Mouse (Mus musculus) brown adipose tissue, adult 24 weeks (tissue): ENCODE measurements around the gene C530008M17Rik. TPM values are rescaled to one million over a fixed set of nuclear protein-coding genes. Genes with fewer than 3 reads are reported as not detected.

Source experiments
- H3K27ac ChIP-seq: fragments of 200-500 bp; replicated peaks from 2 replicates; pipeline ENCODE4 v1.5.1; 2012; ENCODE audit warnings: low read depth, mild to moderate bottlenecking, low read length
- H3K4me1 ChIP-seq: fragments of 200-500 bp; 2 replicates; pipeline ENCODE4 v1.6.1; 2012; ENCODE audit warnings: low read length, mixed read lengths; ENCODE audit not compliant: control insufficient read depth, insufficient read depth, insufficient read length
- H3K4me3 ChIP-seq: fragments of 200-500 bp; 2 replicates; pipeline ENCODE4 v1.5.1; 2012; ENCODE audit warnings: low read depth, mild to moderate bottlenecking, low read length, moderate library complexity; ENCODE audit not compliant: insufficient read depth
- polyA plus RNA-seq: library from polyadenylated mRNA; stranded (reverse); fragments of >200 nt; gene quantifications from 2 replicates; pipeline ENCODE4 v1.2.4, GENCODE M21; 2012; ENCODE audit not compliant: missing spikeins, insufficient read depth, insufficient read length

The C530008M17Rik gene
- polyA plus RNA-seq, 1 experiment = not detected

DNA sequence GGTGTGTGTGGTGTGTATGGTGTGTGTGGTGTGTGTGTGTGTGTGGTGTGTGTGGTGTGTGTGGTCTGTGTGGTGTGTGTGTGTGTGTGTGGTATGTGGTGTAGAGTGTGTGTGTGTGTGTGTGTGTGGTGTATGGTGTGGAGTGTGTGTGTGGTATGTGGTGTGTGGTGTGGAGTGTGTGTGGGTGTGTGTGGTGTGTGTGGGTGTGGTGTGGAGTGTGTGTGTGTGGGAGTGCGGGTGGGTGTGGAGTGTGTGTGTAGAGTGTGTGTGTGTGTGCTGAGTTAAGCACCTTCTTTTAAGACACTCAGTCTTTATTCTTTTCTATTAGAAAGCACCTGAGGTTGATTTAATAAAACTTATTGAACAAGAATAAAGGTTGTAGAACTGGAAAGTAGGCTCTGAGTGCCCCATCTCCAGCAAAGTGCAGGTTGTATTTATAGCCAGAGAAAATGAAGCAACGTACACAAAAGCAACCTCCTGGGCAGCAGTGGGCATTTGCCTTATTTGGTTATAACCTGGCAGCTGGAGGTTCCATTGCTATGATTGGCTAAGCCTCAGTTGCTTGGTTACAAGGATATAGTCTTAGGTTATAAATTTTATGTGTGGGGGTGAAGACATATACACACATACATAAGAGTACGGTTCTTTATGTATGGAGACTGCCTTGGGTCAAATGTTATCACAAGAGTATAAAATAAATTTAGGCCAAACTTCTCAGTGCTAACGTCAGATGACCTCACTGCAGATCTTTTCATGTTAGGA lies 25.8 kb downstream of the C530008M17Rik start:
- Histone ChIP-seq H3K27ac (no peak overlapping the region), H3K4me3 (no peak overlapping the region), H3K4me1 (no peaks in the 10 kb centered on the region)

DNA sequence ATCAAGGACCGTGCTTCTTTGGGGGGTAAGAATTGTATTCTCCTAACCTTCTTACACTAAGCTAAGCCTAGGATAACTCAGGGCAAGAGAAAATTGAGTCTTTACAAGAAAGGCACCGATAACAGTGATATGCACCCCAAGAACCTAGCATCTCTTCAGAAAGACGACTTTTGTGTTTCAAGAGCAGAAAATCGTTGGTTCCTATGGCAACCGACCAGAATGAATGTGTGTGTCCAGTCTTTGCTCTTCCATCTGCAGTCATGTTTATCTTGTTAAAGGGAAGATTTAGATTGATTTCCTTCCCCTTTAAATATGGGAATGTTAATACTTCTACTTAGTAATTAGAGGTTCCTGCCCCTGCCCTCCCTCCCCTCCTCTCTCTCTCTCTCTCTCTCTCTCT lies 27.1 kb downstream of the C530008M17Rik start:
- Histone ChIP-seq H3K4me3 (no peak overlapping the region), H3K27ac (no peak overlapping the region), H3K4me1 (no peaks in the 10 kb centered on the region)

DNA sequence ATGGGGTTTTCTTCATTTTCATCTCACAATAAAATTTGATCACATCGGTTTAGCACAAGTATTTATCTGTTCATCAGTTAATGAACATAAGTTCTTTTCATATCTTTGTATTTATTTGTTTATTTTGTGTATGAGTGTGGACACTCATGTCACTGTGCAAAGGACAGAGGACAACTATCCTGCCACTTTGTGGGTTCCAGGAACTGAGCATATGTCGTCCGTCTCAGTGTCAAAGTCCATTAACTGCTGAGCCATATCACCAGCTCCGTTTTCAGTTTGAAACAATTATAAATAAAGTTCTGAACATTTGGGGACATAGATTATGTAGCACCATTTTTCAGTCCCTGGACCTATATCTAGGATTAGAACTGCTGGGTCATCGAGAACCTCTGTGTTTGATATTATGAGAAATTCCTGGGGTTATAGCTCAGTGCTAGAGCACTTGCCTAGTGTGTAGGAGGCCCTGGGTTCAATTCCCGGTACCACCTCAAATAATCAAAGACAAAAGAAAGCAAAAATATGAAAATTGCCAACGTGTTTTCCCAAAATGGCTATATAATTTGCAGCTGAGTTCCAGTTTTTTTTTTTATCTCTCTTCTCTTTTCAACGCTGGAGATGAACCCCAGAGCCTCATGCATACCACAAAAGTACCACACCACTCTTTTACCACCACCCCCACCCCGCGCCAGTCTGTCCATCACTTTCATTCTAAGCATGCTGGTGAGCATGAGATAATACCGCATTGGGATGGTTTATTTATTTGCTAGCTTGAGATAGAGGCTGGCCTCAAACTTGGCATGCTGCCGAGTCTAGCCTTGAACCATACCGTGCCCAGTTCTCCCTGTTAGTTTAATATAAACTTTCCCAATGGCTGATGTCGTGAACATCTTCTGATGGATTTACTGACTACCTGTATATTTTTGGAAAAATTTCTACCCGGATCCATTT lies 28.6 kb downstream of the C530008M17Rik start:
- Histone ChIP-seq H3K4me3 (no peak overlapping the region), H3K4me1 (no peaks in the 10 kb centered on the region), H3K27ac (no peak overlapping the region)

DNA sequence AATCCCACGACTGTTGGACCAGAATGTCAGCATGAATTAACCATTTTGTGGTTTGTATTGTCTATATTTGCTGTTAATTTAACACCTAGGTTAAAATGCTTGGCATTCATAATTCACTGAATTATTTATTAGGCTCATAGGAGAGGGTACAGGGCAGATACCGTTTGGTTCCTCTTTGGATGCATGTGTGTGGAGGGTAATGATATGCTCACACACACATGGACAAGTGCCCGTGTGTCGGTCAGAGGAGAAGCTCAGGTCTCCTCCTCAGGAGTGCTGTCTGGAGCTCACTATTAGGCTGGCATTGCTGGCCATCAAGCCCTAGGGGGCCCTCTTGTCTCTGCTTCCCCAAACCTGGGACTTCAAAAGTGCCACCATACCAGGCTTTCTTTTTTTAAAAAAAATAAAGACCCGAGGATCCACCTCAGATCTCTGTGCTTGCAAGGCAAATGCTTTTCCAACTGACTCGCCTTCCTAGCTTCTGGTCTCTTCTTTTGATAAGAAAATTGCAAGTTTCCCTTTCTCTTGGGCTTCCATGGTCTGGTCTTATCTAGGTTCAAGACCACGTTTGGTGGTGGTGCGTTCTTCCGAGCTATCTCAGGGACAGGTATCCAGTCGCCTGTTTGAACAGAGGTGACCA lies 31.8 kb downstream of the C530008M17Rik start:
- H3K27ac ChIP-seq = no peak overlapping the region
- H3K4me1 ChIP-seq = no peaks in the 10 kb centered on the region
- H3K4me3 ChIP-seq = no peak overlapping the region

DNA sequence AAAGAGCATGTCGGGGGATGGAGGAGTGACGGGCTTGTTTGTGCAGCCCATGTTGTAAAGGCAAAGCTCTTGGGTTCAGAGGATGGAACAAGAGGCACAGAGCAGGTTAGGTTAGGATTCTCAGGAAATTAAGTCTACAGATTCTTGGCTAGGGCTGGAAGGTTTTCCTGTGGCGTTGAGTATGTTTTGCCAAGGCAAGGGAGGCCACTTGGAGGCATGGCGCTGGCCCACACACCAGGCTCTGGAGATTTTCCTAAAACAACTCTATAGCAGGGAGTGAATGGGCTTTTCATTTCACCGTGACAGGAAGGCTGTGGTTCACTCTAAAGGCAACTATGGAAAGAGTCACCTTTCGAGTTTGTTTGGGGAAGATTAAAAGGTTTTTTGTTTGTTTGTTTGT lies 32.3 kb downstream of the C530008M17Rik start:
- Histone ChIP-seq H3K4me1 (no peaks in the 10 kb centered on the region), H3K4me3 (no peak overlapping the region), H3K27ac (no peak overlapping the region)

DNA sequence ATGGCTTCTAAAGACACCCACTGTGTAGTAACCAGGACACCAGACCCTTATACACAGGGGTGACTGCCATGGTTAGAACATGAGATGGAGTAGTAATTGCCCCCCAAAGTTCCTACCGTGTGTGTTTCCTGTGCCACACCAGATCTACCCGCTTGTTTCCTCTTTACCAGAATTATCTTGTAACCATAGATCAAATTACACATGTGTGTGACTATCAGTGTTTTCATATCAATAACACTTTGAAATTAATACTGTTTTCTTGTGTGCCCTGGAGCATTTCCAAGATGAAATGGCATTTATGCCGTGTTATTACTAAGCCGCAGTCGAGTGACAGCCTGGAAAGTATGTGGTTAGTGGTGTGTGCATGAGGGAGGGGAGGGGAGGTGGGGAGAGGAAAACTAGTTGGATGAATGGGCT lies 33.9 kb downstream of the C530008M17Rik start:
- no peaks in the 10 kb centered on the region for H3K4me1 ChIP-seq
- no peak overlapping the region for H3K27ac ChIP-seq
- H3K4me3 ChIP-seq = no peak overlapping the region

DNA sequence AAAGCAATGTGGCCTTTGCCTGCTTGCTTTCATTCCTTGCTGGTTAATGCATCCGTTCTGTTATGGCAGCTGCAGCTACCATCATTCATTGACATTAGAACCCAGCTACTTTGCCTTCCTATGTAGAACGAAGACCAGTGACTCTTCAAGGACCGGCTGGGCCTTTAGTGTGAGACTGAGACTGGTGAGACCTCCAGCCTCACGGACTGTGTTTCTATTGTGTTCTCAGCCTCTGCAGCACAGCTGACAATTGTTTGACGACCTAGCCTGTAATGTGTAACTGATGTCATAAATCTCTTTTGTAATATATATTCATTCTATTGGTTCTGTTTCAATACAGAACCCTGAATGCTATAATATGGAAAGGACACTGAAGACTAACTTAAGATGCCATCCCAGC lies 34.9 kb downstream of the C530008M17Rik start:
- Histone ChIP-seq H3K4me3 (no peak overlapping the region), H3K4me1 (no peaks in the 10 kb centered on the region), H3K27ac (no peak overlapping the region)

DNA sequence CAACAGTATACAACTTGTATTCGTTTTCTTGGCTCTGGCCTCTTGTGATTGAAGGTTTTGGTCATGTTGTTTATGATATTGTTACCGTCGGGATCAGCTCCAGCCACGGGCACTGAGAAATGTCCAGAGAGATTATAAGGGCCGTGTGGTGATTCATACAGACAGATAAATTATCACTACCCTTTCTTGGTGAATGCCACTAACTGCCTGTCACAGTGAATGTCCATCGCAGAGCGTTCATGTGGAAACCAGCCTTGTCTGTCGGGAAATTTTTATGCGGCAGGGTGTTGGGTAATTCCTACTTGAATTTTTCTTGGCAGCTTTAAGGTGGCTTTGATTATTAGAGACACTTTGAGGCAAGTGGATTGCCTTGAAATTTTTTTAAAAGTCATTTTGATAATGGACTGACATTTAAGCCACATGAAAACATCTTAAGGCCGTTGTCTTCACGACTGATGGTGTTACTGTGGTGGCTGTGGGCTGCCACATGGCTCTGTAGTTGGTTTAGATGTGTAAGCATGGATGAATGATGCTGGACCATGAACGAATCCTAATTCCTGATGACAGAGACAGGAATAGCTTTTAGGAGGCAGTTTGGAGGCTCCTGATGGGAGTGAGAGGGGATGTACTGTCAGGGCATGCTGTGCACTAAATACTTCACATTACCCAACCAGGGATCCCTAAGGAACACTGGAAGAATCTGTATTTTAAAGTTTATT lies 35.6 kb downstream of the C530008M17Rik start:
- Histone ChIP-seq H3K27ac (no peak overlapping the region), H3K4me3 (no peak overlapping the region), H3K4me1 (no peaks in the 10 kb centered on the region)

DNA sequence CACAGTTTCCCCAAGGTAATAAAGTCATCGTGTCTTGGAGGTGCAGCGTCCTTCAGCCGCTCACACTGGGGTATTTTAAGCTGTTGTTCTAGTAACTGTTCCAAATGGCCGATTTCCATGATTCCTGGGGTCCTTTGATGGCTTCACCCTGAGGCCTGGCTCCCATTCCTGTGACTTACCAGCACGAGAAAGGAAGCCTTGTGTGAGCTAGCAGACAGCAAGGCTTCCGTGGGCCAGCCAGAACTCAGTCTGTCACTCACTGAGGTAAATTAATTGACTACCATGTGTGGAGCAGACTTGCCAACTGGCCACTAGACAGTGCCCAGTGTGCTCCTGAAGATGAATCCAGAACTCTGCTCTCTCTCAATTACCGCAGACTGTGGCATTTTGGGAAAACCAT lies 41.2 kb downstream of the C530008M17Rik start:
- H3K4me1 ChIP-seq = no peaks in the 10 kb centered on the region
- no peak overlapping the region for H3K4me3 ChIP-seq

DNA sequence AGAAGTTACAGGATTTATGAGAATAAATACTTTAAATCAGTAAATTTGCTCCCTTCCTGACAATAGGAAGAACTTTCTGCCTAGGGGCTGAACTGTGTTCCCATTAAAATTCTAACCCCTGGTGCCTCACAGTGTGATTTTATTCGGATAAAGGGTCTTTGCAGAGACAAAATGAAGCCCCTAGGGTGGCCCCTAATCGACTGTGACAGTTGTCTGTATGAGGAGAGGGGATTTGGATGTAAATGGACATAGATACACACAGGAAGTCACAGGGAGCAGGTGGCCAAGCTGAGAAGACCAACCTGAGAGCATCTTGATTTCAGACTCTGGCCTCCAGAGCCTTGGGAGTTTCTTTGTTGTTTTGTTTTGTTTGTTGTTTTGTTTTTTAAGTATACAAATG lies 41.9 kb downstream of the C530008M17Rik start:
- Histone ChIP-seq H3K4me3 (no peak overlapping the region), H3K27ac (no peak overlapping the region)

More for the DNA sequence above, 41.2 kb downstream of the C530008M17Rik start:
- H3K27ac ChIP-seq = no peak overlapping the region

DNA sequence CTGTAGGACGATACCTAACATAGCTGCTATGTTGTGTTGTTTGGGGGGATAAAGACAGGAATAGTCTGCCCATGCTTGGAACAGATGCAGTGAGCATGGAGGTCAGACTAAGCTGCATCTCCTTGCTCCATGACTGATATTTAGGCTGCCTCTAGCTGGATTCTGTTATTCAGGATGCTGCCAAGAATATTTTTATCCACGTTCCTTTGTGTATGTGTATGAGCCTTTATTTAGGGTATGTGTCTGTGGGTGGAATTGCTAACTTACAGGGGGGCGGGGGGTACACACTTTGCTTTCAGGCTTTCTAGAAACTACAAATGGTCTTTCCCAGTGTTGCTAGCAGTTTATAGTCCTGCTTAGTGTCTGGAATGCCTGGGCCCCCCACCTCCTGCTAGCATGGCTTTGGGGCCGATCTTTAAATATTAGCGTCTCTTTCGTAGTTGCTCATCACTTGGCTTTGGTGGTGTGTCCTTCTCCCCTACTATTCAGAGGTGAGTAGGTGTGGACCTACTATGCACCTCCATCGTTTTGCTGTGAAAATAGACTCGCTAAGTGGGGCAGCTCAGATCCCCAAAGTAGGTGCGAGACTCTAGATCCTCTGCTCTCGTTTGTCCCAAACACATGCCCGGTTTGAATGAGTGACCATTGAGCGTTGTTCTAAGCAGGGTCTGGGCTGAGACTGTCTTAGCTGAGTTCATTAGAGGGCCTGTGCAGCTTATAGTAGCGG lies 45.0 kb downstream of the C530008M17Rik start:
- Histone ChIP-seq H3K4me3 (no peak overlapping the region), H3K4me1 (no peaks in the 10 kb centered on the region), H3K27ac (no peak overlapping the region)

More for the DNA sequence above, 41.9 kb downstream of the C530008M17Rik start:
- no peaks in the 10 kb centered on the region for H3K4me1 ChIP-seq

DNA sequence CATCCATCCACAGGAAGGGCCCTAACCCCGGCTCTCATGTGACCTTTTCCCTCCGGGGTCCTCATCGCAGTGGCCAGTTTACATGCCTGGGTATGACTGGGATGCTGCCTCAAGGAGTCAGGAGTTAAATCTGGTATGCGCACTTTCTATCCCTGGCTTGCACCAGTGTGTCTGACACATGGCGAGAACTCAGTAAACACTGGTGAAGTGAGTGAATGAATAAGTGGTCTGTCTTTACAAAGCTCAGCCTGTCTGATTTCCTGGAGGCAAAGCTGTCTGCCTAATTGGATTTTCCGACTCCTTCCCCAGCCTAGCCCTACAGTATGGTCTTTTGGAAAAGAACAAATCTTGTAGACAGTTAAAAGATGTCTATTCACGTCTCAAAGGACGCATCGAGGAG lies 45.8 kb downstream of the C530008M17Rik start:
- no peak overlapping the region for H3K27ac ChIP-seq
- no peaks in the 10 kb centered on the region for H3K4me1 ChIP-seq
- no peak overlapping the region for H3K4me3 ChIP-seq

DNA sequence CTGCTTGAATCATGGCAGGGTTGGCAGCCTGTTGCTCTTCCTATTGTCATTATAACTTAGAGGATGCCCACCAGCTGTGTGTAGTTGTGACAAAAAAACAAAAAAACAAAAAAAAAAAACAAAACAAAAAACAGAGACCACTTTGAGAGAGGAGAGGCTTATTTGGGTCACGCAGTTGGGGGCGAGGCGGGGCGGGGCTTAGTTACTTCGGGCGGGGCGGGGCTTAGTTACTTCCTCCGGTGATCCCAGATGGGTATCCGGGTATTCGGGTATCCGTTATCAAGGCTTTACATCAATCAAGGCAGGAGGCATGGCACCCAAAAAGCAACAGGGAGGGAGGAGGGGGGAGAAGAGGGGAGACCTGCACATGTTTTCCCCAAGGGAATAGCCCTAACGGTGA lies 46.3 kb downstream of the C530008M17Rik start:
- Histone ChIP-seq H3K4me3 (no peak overlapping the region), H3K27ac (no peak overlapping the region), H3K4me1 (no peaks in the 10 kb centered on the region)
